26 mouse cellular contexts compared by ENCODE assay signal in the genomic region with DNA sequence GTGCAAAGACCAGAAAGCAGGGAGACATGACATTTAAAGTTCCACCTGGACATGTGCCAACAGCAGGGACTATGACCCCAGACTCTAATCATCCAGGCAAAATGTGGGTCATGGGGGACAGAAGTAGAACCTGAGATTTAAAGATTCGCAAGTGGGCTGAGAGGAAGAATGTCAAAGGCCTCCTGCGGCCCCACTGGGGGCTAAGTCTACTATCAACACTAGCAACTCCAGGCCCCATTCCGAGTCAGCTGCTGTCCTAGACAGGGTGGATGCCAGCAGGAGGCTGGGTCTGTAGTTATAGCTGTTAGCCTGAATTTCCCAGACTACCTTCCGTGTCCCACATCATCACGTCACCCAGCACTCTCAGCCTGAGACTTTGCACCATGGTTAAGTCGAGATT.
DNase-seq lines count a peak whose midpoint lies in the region; ATAC-seq and TF ChIP-seq lines count a peak whose summit lies in the region.
"Had no signal": no experiment of that assay in that cellular context is flagged by ENCODE, and none has a peak within 500 bp of the region (broad histone marks: within the 10 kb centered on the region; RNA-seq: fewer than 3 reads in every experiment).

No protein-coding gene starts in this region.

- no peaks in the 10 kb centered on the region for H3K36me3 ChIP-seq in liver, postnatal 0 days (replicated peaks; ENCODE audit: insufficient read depth, low read length)
- no peaks in the 10 kb centered on the region for H3K36me3 ChIP-seq in liver, embryonic 11.5 days (ENCODE audit: control insufficient read depth, insufficient read depth, low read length)
- H3K36me3 ChIP-seq in midbrain, postnatal 0 days (ENCODE audit: insufficient read depth, low read length): no peaks in the 10 kb centered on the region
- H3K36me3 ChIP-seq: embryonic facial prominence, embryonic 10.5 days; embryonic facial prominence, embryonic 15.5 days; forebrain, embryonic 12.5 days; heart, embryonic 10.5 days; heart, embryonic 15.5 days; midbrain, embryonic 12.5 days; neural tube, embryonic 13.5 days had no signal

- H3K4me2 ChIP-seq in liver, postnatal 0 days (ENCODE audit: low read depth, low read length): peak overlapping the region; percentile 9; the same call in 1 of the 2 replicates
- no peak overlapping the region for H3K4me2 ChIP-seq in liver, embryonic 11.5 days
- no peak overlapping the region for H3K4me2 ChIP-seq in midbrain, postnatal 0 days (ENCODE audit: low read depth, low read length, poor library complexity, severe bottlenecking)
- H3K4me2 ChIP-seq: embryonic facial prominence, embryonic 15.5 days; forebrain, embryonic 12.5 days; heart, embryonic 15.5 days; midbrain, embryonic 12.5 days; neural tube, embryonic 13.5 days had no signal

- no peak for DNase-seq in liver, postnatal 0 days
- no peak for DNase-seq in liver, embryonic 11.5 days (ENCODE audit: low spot score)
- DNase-seq in kidney, adult 8-10 months: peak; percentile 36 to 61
- DNase-seq in kidney, postnatal 14 days: peak; percentile 72
- no peak for DNase-seq in spleen, postnatal 14 days (ENCODE audit: low spot score in 2 of 2)
- DNase-seq in urinary bladder, postnatal 36 days (ENCODE audit: low spot score in 2 of 2): no peak
- no peak for DNase-seq in midbrain, postnatal 0 days (ENCODE audit: low spot score)
- DNase-seq: adrenal gland, adult 2 months; B cell, adult 2 months; cerebellum, adult 2 months; cerebellum, postnatal 25 days; gastrocnemius, postnatal 10 days; layer of hippocampus, adult 9-11 months; liver; lung, adult 18-20 months; lung, postnatal 4 days; right cerebral cortex, postnatal 4 days had no signal

- H3K27ac ChIP-seq in liver, postnatal 0 days (ENCODE audit: low read depth): no peak overlapping the region
- no peak overlapping the region for H3K27ac ChIP-seq in liver, embryonic 11.5 days (ENCODE audit: low read depth, low read length)
- no peak overlapping the region for H3K27ac ChIP-seq in midbrain, postnatal 0 days (ENCODE audit: low read depth, low read length)
- H3K27ac ChIP-seq: embryonic facial prominence, embryonic 10.5 days; embryonic facial prominence, embryonic 15.5 days; forebrain, embryonic 12.5 days; heart, embryonic 10.5 days; heart, embryonic 15.5 days; midbrain, embryonic 12.5 days; neural tube, embryonic 13.5 days had no signal

- no peak for TF ChIP-seq CTCF in liver, postnatal 0 days (IDR thresholded peaks at IDR 0.05; ENCODE audit: low read depth)
- no peak for TF ChIP-seq CTCF in midbrain, postnatal 0 days (IDR thresholded peaks at IDR 0.05)

- no peak for TF ChIP-seq EP300 in liver, postnatal 0 days (IDR thresholded peaks at IDR 0.05; ENCODE audit: low read depth)

- H3K4me3 ChIP-seq in liver, postnatal 0 days (ENCODE audit: low read depth, low read length): no peak overlapping the region
- H3K4me3 ChIP-seq in liver, embryonic 11.5 days (ENCODE audit: low read depth, low read length): no peak overlapping the region
- H3K4me3 ChIP-seq in midbrain, postnatal 0 days (ENCODE audit: low read depth, low read length): no peak overlapping the region
- H3K4me3 ChIP-seq: embryonic facial prominence, embryonic 10.5 days; embryonic facial prominence, embryonic 15.5 days; forebrain, embryonic 12.5 days; heart, embryonic 10.5 days; heart, embryonic 15.5 days; megakaryocyte, embryonic 14.5 days; midbrain, embryonic 12.5 days; neural tube, embryonic 13.5 days had no signal

- H3K4me1 ChIP-seq in liver, postnatal 0 days (ENCODE audit: insufficient read depth): peaks cover 19% of the 10 kb centered on the region
- peaks cover 4% of the 10 kb centered on the region; the same call in 1 of the 2 replicates for H3K4me1 ChIP-seq in liver, embryonic 11.5 days (replicated peaks; ENCODE audit: control insufficient read depth, insufficient read depth, low read length)
- H3K4me1 ChIP-seq in midbrain, postnatal 0 days (ENCODE audit: insufficient read depth, low read length): peaks cover 4% of the 10 kb centered on the region; the same call in 1 of the 2 replicates
- H3K4me1 ChIP-seq: embryonic facial prominence, embryonic 15.5 days; megakaryocyte, embryonic 14.5 days had no signal

- no peaks in the 10 kb centered on the region; the same call in 1 of the 2 replicates for H3K27me3 ChIP-seq in liver, postnatal 0 days (ENCODE audit: insufficient read depth, low read length)
- no peaks in the 10 kb centered on the region for H3K27me3 ChIP-seq in liver, embryonic 11.5 days (replicated peaks; ENCODE audit: control insufficient read depth, insufficient read depth, low read length)
- H3K27me3 ChIP-seq in midbrain, postnatal 0 days (ENCODE audit: insufficient read depth, low read length): no peaks in the 10 kb centered on the region
- H3K27me3 ChIP-seq: heart, embryonic 15.5 days; megakaryocyte, embryonic 14.5 days had no signal

- no peaks in the 10 kb centered on the region for H3K9me3 ChIP-seq in liver, postnatal 0 days (ENCODE audit: low read length)
- no peaks in the 10 kb centered on the region for H3K9me3 ChIP-seq in liver, embryonic 11.5 days (ENCODE audit: control insufficient read depth, low read length)
- no peaks in the 10 kb centered on the region for H3K9me3 ChIP-seq in midbrain, postnatal 0 days (ENCODE audit: low read length)
- H3K9me3 ChIP-seq: embryonic facial prominence, embryonic 10.5 days; embryonic facial prominence, embryonic 15.5 days; forebrain, embryonic 12.5 days; heart, embryonic 10.5 days; heart, embryonic 15.5 days; midbrain, embryonic 12.5 days; neural tube, embryonic 13.5 days had no signal

- ATAC-seq in liver, postnatal 0 days: no peak
- no peak for ATAC-seq in liver, embryonic 11.5 days (replicated peaks; ENCODE audit: low FRiP score)
- ATAC-seq in midbrain, postnatal 0 days (ENCODE audit: low FRiP score): no peak
- ATAC-seq: lung, postnatal 0 days had no signal

- 73% methylated on average over 6 of the region's 6 CpGs for WGBS in liver, postnatal 0 days (ENCODE audit: insufficient replicate concordance)
- WGBS in liver, embryonic 11.5 days: 72% methylated on average over 6 of the region's 6 CpGs
- 90% methylated on average over 6 of the region's 6 CpGs for WGBS in midbrain, postnatal 0 days

- no peak overlapping the region for H3K9ac ChIP-seq in liver, postnatal 0 days (replicated peaks)
- H3K9ac ChIP-seq in liver, embryonic 11.5 days (ENCODE audit: low read depth, low read length): no peak overlapping the region
- no peak overlapping the region for H3K9ac ChIP-seq in midbrain, postnatal 0 days (replicated peaks; ENCODE audit: low read length, poor library complexity, severe bottlenecking)
- H3K9ac ChIP-seq: embryonic facial prominence, embryonic 15.5 days; forebrain, embryonic 12.5 days; heart, embryonic 15.5 days; midbrain, embryonic 12.5 days; neural tube, embryonic 13.5 days had no signal

Comparison
In these comparisons a context has a peak if more than half of its experiments do, and no peak if none do; other contexts are left out.
1. DNase-seq: peak in kidney, adult 8-10 months (2 of 2) and kidney, postnatal 14 days (single experiment); none in liver, postnatal 0 days (single experiment), liver, embryonic 11.5 days (single experiment), spleen, postnatal 14 days (0 of 2), urinary bladder, postnatal 36 days (0 of 2) and midbrain, postnatal 0 days (single experiment).